Mouse (Mus musculus) leukemia stem cell, adult 10-12 weeks (primary cell): Measurements from ENCODE around the gene Tango2. TPM values are rescaled to one million over a fixed set of nuclear protein-coding genes. Genes with fewer than 3 reads are reported as not detected.

Experiments
- polyA plus RNA-seq: library from polyadenylated mRNA; stranded (reverse); fragments of >175 nt; gene quantifications from 2 replicates; pipeline ENCODE4 v1.2.3, GENCODE M21; 2012; ENCODE audit warnings: low replicate concordance

The Tango2 gene
- 32.4 and 36.4 TPM in 2 replicates for polyA plus RNA-seq

DNA sequence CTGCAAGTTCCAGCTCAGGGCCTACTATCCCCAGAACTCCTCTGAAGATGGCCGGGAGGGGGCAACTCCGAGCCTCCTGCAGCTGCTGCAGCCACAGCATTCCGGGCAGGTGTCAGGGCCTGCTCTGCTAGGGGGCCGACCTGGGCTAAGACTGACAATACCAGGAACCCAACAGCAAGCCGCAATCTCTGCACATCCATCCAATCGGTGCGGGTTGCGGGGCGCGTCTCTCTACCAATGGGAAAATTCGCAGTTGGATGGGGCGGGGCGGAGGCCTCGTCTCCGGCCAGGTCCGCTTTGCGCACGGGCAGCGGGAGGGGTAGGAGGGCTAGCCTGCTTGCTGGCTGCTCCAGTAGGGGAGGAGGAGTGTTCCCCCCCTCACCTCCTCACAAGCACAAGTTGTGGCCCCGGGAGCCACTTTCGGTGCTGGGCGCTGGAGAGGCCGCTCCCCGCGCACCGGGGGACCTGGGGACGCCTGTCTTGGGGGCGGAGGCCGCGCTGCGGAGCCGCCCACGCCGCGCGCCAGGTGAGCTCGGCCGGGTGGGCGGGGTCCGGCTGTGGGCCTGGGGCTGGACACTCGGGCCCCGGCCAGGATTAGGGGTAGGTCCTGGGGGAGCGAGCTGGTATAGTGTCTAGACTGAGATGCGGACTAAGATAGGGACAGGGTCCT, at the start of gene Tango2, which contains the start of gene Arvcf:
Gene Tango2 (minus strand): TSS at position 173 of the 670 bp plus-strand sequence.
Gene Arvcf (plus strand): TSS at position 252 of the 670 bp plus-strand sequence.

DNA sequence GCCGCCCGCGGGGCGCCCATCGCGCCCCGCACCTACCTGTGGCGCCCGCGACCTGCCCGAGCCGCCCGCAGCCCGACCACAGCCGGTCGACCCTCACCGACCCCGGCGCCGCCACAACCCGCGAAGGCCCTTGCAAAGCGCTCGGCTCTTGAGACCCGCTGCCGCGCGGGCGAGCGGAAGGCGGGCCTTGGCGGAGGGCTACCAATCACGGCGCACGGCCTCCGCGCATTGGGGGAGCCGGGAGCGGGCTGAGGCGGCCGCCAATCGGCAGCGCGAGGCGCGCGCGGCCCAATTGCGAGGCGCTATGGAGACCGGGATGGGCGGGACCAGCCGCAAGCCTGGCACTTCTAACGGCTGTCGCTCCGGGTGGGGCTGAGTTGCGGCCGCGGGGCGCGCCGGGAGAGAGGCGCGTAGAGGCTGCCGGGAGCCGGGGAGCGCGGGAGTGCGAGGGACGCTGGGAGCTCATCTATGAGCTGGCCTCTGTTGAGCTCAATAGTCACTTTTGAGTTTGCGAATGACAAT, 58.8 kb downstream of the Tango2 start, which contains the start of gene Dgcr8:
Gene Dgcr8 (minus strand): TSS at position 180 of the 522 bp plus-strand sequence.

DNA sequence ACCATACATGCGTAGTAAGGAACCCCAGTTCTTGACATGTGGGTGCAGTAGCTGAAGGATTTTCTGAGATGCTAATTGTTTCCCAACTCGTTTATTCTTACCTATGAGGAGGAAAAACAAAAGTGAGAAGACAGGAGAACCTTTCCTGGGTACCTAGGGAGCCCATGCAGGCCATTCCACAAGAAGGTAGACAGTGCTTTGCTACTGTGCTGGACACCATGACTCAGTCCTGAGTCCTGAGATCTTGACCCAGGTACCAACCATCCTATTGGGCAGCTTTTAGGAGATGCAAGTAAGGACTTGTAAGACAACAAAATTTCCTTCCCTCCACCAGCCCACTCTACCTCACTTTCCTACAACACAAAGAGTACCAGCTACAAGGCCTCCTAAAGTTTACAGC, 89.7 kb downstream of the Tango2 start, which contains the start of gene Gm49776:
Gene Gm49776 (minus strand): TSS at position 101 of the 400 bp plus-strand sequence.

Other genes starting within 250 kb of the Tango2 start
- gene Rtn4r, start 220.5 kb downstream of the Tango2 start, polyA plus RNA-seq: 0.93 and 1.7 TPM in 2 replicates
- not detected in 2 replicates for gene Ccdc188, start 130.2 kb downstream of the Tango2 start, polyA plus RNA-seq
- gene Zdhhc8, start 113.0 kb downstream of the Tango2 start, polyA plus RNA-seq: 43.0 and 57.3 TPM in 2 replicates
- gene Trmt2a, start 99.4 kb downstream of the Tango2 start, polyA plus RNA-seq: 40.9 and 50.6 TPM in 2 replicates
- 683 and 1,010 TPM in 2 replicates for gene Ranbp1, start 99.4 kb downstream of the Tango2 start, polyA plus RNA-seq
- not detected in 2 replicates for gene Gm49776, start 89.8 kb downstream of the Tango2 start, polyA plus RNA-seq
- 3.6 and 21.7 TPM in 2 replicates for gene Dgcr8, start 58.9 kb downstream of the Tango2 start, polyA plus RNA-seq
- gene Arvcf, start 79 bp upstream of the Tango2 start, polyA plus RNA-seq: 16.6 and 24.6 TPM in 2 replicates
- gene Txnrd2, start 78.3 kb upstream of the Tango2 start, polyA plus RNA-seq: 11.6 and 14.1 TPM in 2 replicates
- gene Comt, start 78.7 kb upstream of the Tango2 start, polyA plus RNA-seq: 34.0 and 154 TPM in 2 replicates
- 18.6 and 20.1 TPM in 2 replicates for gene Gnb1l, start 150.6 kb upstream of the Tango2 start, polyA plus RNA-seq
- gene Rtl10, start 150.8 kb upstream of the Tango2 start, polyA plus RNA-seq: 2.5 and 4.0 TPM in 2 replicates
- gene Tbx1, start 242.6 kb upstream of the Tango2 start, polyA plus RNA-seq: not detected in 2 replicates